Mouse (Mus musculus): ENCODE measurements around the gene Shroom3.

Shroom3 gene

DNA sequence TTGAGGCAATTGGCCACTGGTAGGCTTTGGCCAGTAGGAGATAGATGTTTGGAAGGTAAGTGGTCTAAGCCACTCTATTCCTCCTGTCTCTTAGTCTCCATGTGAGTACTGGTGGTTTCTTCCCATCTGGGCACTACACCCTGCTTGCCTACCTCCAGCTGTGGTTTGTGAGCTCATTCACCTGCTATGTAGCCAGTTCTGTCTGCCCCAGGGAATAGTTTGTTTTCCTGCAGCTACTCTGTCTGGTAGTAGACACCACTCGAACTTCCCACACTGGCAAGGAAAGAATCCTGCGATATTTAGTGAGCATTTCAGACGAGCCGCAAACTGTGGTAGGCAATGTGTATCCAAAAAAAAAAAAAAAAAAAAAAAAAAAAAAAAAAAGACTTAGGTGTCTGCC is 68.3 kb downstream of the Shroom3 start:
- DNase-seq (ENCODE audit: low read depth) = no peak

DNA sequence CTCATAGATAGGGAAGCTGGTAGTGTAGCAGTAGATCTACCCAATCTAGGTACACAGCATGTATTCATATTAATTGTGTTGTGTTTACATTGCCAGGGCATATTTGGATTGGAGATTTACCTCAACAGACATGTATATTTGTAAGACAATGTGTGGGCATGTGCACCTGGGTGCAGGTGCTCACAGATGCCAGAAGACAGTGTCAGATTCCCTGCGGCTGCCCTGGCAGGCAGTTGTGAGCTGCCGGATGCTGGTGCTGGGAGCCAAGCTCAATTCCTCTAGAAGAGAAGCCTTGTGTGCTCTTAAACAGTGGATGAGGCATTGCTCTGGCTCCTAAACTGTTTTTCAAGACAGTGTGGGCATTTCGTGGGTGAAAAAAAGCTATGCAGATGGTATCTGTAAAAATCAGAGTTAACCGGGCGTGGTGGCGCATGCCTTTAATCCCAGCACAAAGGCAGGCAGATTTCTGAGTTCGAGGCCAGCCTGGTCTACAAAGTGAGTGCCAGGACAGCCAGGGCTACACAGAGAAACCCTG is 72.1 kb downstream of the Shroom3 start:
- no peak for DNase-seq (ENCODE audit: low read depth)

GRCm38 (mm10) chr5:92759156-92759745 is 76.0 kb downstream of the Shroom3 start:
- DNase-seq (ENCODE audit: low read depth) = no peak

GRCm38 (mm10) chr5:92760542-92760941 is 77.3 kb downstream of the Shroom3 start:
- no peak for DNase-seq (ENCODE audit: low read depth)

DNA sequence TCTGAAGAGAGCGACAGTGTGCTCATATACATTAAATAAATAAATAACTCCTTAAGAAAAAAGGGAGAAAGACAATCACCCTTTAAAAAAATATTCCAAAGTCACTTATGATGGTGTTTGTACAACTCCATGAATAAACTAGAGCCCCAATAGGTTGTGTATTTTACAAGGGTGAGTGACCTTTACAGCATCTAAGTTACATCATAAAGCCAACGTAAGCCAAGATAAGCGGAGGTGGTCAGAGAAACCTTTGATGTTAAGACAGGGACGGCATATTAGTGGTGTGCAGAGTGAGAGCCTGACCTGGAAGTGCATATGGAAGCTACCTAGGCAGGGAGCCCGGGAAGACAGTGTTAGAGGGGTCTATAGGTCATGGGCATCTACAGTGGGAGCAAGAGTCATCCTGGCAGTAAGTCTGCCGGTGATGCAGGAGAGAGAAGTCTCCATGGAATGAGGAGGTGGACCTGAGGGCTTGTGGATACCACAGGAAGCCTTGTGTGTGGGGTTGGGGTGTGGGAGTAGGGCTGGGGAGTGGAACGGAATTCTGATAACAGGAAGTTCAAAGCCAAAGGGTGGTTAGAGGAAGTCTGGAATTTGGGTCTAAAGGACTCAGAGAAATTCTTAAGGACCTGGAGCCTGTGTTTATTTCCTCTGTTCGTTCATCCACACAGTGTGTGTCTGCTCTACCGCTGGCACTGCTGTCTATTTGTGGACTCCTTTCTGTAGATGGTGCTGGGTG is 78.5 kb downstream of the Shroom3 start:
- no peak for DNase-seq (ENCODE audit: low read depth)

DNA sequence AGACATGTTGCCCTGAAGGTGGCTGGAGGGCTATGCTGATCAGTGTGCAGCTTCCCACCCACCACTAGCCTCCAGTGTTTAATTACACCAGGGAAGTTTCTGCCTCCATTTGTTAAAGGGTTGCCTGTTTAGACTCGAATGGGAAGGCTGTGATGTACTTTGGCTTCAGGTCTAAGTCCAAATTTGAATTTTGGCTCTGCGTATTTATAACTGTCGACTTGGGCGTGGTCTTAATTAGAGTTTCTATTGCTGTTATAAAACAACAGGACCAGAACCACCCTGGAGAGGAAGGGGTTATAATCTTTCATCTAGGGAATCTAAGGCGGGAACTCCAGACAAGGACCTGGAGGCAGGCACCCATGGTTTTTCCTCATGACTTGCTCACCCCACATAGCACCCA is 79.2 kb downstream of the Shroom3 start:
- DNase-seq (ENCODE audit: low read depth) = no peak

GRCm38 (mm10) chr5:92763546-92763952 is 80.3 kb downstream of the Shroom3 start:
- DNase-seq (ENCODE audit: low read depth) = no peak

DNA sequence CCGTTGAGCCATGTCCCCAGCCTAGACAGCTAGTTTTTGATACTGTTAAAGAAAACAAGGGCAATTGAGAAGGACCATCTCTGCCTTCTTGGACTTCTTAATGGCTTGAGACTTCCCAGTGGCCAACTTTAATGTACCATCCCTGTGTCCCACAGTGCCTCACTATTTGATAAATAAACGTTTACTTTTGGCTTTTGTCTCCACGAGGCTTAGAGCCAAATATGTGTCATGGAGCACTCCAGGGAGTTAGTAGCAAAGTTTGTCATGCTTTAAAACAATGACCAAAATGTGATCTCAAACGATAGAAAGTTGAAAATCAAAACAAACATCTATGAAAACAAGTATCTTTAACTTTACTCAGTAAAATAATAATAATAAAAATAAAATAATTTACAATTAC is 83.1 kb downstream of the Shroom3 start:
- DNase-seq (ENCODE audit: low read depth) = no peak

DNA sequence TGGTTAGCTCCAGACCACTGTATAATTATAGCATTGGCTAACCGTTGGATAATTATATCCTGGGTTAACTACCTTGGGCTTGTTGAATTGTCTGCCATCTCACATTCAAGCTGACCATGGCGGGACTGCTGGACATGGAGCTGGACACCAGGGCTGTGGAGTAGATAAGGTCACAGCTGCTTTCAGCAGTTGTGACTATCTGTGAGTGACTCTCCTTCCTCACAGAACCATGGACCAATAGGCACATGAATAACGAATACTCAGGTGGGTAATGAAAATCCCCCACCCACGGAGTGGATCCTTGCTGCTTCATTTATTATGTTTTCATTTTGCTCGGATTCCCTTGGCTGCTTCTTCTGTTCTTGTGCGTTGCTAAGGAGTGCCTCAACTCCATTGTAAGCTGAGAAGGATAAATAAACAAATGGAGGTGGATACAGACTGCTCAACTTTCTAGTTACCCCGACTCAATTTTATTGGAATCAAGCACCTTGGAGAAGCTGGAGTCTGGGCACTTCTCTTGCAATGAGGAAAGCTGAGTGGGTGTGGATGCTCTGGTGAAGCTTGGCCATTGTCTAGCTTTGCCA is 84.1 kb downstream of the Shroom3 start:
- DNase-seq (ENCODE audit: low read depth) = no peak

DNA sequence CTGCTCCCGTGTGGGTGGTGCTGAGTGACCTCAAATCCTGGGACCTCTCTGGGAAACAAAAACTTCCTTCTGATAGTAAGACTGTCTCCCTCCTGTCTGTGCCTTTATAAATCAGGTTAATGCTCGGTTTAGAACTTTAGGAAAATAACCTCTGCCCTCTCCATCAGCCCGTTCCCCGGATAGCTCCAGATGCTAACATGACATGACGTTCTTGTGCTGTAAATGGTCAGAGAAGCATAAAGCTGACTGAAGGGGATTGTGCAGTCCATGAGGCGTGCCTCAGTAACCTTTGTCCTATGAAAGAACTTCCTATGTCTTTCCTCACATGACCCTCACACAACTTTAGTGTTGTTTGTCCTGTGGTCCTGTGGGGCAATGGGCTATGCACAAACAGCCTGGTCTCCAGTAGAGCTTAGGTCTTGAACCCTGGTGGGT is 84.6 kb downstream of the Shroom3 start:
- DNase-seq (ENCODE audit: low read depth) = no peak

DNA sequence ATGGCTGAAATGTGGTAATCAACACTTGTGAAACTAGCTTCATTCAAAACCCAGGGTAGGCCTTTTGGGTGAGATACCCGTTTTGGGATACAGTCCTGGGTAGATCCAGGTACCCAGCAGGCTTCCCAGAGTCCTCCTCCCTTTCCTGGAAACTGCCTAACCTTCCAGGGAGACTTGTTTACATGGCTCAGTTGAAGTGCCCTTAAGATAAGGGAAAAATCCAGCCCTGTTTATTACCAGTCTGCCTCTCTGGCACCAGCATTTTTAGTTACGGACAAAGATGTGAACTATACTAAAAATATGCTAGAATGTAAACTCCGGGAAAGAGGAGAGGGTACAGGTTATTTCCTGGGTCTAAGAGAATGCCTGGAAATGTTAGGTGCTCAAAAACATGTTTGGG is 90.6 kb downstream of the Shroom3 start:
- no peak for DNase-seq (ENCODE audit: low read depth)

- DNase-seq (ENCODE audit: low read depth) = no peak
These were observed 91.2 kb downstream of the Shroom3 start for GRCm38 (mm10) chr5:92774419-92774818.

- DNase-seq (ENCODE audit: low read depth) = no peak
These were observed 91.7 kb downstream of the Shroom3 start for GRCm38 (mm10) chr5:92774893-92775292.

DNA sequence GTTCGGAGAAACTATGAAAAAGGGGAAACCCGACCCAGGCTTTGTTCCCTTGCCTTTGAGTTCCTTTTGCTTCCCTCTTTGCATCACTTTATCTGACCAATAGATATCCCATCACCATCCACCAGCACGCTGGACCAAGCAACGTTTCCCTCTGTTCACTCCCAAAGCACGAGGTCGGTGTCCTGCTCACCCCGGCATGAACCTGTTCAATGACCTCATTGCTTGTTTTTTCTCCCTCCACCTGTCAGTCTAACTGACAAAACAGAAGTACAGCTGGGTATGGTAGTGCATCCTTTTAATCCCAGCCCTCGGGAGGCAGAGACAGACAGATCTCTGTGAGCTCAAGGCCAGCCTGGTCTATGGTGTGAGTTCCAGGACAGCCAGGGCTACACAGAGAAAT is 95.2 kb downstream of the Shroom3 start:
- no peak for DNase-seq (ENCODE audit: low read depth)

DNA sequence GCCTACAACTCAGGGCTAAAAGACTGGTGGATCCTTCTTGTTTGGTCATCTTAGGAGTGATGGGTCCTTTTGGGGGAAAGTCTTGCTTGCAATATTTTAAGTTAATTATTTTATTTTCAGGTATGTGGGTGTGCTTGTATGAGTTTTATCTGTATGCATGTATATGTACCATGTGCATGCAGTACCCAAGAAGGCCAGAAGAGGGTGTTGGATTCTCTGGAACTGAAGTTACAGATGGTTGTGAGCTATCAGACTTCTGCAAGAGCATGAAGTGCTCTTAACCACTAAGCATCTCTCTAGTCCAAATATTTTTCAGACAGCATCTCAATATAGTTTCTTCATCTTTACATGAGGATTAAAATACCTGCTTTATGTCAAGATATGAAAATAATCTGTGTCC is 97.8 kb downstream of the Shroom3 start:
- no peak for DNase-seq (ENCODE audit: low read depth)

GRCm38 (mm10) chr5:92784037-92784860 is 101.0 kb downstream of the Shroom3 start:
- DNase-seq (ENCODE audit: low read depth) = no peak

DNA sequence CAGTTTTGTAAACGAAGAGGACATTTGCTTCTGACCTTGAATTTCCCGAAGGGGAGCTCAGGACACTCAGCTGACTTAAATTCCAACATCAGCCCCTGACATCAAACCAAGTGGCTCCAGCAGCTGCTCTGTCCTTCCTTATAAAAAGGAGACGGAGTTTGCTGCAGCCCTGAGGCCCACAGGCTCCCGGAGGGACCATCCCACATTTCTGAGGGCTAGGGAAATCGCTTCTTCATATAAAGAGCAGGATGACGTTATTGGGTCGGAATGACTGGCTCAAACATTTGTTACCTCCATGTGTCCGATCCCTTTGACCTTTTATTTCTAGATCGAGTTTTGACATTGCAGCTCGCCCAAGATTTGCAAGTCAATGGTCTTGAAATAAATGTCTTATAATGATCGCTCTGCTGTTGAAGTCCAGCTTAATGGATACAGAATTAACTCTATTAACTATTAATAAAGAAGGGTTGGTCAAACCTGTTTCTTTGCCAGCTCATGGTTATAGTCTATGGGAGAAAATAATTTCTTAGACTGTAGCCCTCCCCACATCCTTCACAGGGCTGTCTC is 102.7 kb downstream of the Shroom3 start:
- DNase-seq (ENCODE audit: low read depth) = no peak

GRCm38 (mm10) chr5:92788990-92789389 is 105.8 kb downstream of the Shroom3 start:
- DNase-seq (ENCODE audit: low read depth) = no peak

- DNase-seq (ENCODE audit: low read depth) = no peak
These were observed 113.1 kb downstream of the Shroom3 start for GRCm38 (mm10) chr5:92796089-92796990.

GRCm38 (mm10) chr5:92797981-92798380 is 114.7 kb downstream of the Shroom3 start:
- no peak for DNase-seq (ENCODE audit: low read depth)

GRCm38 (mm10) chr5:92804379-92804778 is 121.1 kb downstream of the Shroom3 start:
- DNase-seq (ENCODE audit: low read depth) = no peak

All from induced T-regulatory cell, adult 2 months (primary cell).